In genomic region chr4:4636258-4636657, GRCm38 (mm10) we compare ENCODE assay signal across 24 mouse cellular contexts.
DNase-seq lines count a peak whose midpoint lies in the region; ATAC-seq lines count a peak whose summit lies in the region.
"Had no signal": no experiment of that assay in that cellular context is flagged by ENCODE, and none has a peak within 500 bp of the region (broad histone marks: within the 10 kb centered on the region; RNA-seq: fewer than 3 reads in every experiment).

No protein-coding gene starts in this region.

- no peak overlapping the region for H3K27ac ChIP-seq in hindbrain, embryonic 11.5 days (ENCODE audit: low read depth, low read length)
- no peak overlapping the region for H3K27ac ChIP-seq in hindbrain, embryonic 13.5 days
- no peak overlapping the region for H3K27ac ChIP-seq in embryonic facial prominence, embryonic 14.5 days (replicated peaks; ENCODE audit: low read depth, low read length)
- 0 out of 2 replicates have a peak overlapping the region, but pooled peaks have one; percentile 11 for H3K27ac ChIP-seq in limb, embryonic 13.5 days
- H3K27ac ChIP-seq: forebrain, embryonic 10.5 days; hindbrain, embryonic 10.5 days had no signal

- no peaks in the 10 kb centered on the region for H3K27me3 ChIP-seq in hindbrain, embryonic 11.5 days (ENCODE audit: control insufficient read depth, insufficient read depth, low read length)
- no peaks in the 10 kb centered on the region for H3K27me3 ChIP-seq in hindbrain, embryonic 13.5 days
- no peaks in the 10 kb centered on the region for H3K27me3 ChIP-seq in embryonic facial prominence, embryonic 14.5 days (replicated peaks; ENCODE audit: control insufficient read depth, insufficient read depth, low read length)
- H3K27me3 ChIP-seq in limb, embryonic 13.5 days, result no peaks in the 10 kb centered on the region
- H3K27me3 ChIP-seq: embryonic facial prominence, embryonic 13.5 days; heart, embryonic 12.5 days had no signal

- H3K9me3 ChIP-seq in hindbrain, embryonic 11.5 days (ENCODE audit: control insufficient read depth, low read length), result no peaks in the 10 kb centered on the region
- H3K9me3 ChIP-seq in hindbrain, embryonic 13.5 days, result no peaks in the 10 kb centered on the region
- H3K9me3 ChIP-seq in embryonic facial prominence, embryonic 14.5 days (ENCODE audit: control insufficient read depth, low read length), result no peaks in the 10 kb centered on the region
- H3K9me3 ChIP-seq in limb, embryonic 13.5 days, result no peaks in the 10 kb centered on the region
- H3K9me3 ChIP-seq: embryonic facial prominence, embryonic 13.5 days; forebrain, embryonic 10.5 days; G1E; heart, embryonic 12.5 days; hindbrain, embryonic 10.5 days had no signal

- no peak overlapping the region for H3K4me2 ChIP-seq in hindbrain, embryonic 11.5 days (replicated peaks; ENCODE audit: low read depth, low read length)
- H3K4me2 ChIP-seq in hindbrain, embryonic 13.5 days, result no peak overlapping the region
- H3K4me2 ChIP-seq in embryonic facial prominence, embryonic 14.5 days (ENCODE audit: low read depth, low read length), result no peak overlapping the region
- no peak overlapping the region for H3K4me2 ChIP-seq in limb, embryonic 13.5 days (replicated peaks)
- H3K4me2 ChIP-seq: embryonic facial prominence, embryonic 13.5 days; heart, embryonic 12.5 days had no signal

- DNase-seq in hindbrain, embryonic 11.5 days (ENCODE audit: low spot score), result no peak
- DNase-seq in ES-CJ7 (ENCODE audit: low read depth, low spot score), result peak; percentile 14
- peak; percentile 50 for DNase-seq in embryonic facial prominence, embryonic 14.5 days (ENCODE audit: low spot score)
- DNase-seq in lung, postnatal 4 days, result no peak
- DNase-seq in gastrocnemius, postnatal 25 days, result no peak
- DNase-seq in cerebellum, adult 11-12 months, result no peak
- DNase-seq: adrenal gland, postnatal 14 days; cerebellum, adult 18-20 months; cerebellum, adult 9-11 months; cerebellum, postnatal 36 days; gastrocnemius, postnatal 14 days; kidney, adult 11 months had no signal

- no peaks in the 10 kb centered on the region for H3K4me1 ChIP-seq in hindbrain, embryonic 11.5 days (replicated peaks; ENCODE audit: control insufficient read depth, insufficient read depth, low read length)
- peaks cover 6% of the 10 kb centered on the region; the same call in 1 of the 2 replicates for H3K4me1 ChIP-seq in hindbrain, embryonic 13.5 days (replicated peaks)
- 0 out of 2 replicates have a peak, but pooled peaks cover 8% of the 10 kb centered on the region for H3K4me1 ChIP-seq in embryonic facial prominence, embryonic 14.5 days (ENCODE audit: control insufficient read depth, insufficient read depth, low read length)
- H3K4me1 ChIP-seq in limb, embryonic 13.5 days, result peaks cover 26% of the 10 kb centered on the region
- H3K4me1 ChIP-seq: heart, embryonic 12.5 days had no signal

- H3K36me3 ChIP-seq in hindbrain, embryonic 11.5 days (ENCODE audit: control insufficient read depth, insufficient read depth, low read length), result no peaks in the 10 kb centered on the region
- H3K36me3 ChIP-seq in hindbrain, embryonic 13.5 days, result no peaks in the 10 kb centered on the region
- no peaks in the 10 kb centered on the region for H3K36me3 ChIP-seq in embryonic facial prominence, embryonic 14.5 days (ENCODE audit: control insufficient read depth, insufficient read depth, low read length)
- no peaks in the 10 kb centered on the region for H3K36me3 ChIP-seq in limb, embryonic 13.5 days
- H3K36me3 ChIP-seq: embryonic facial prominence, embryonic 13.5 days; forebrain, embryonic 10.5 days; G1E; heart, embryonic 12.5 days; hindbrain, embryonic 10.5 days had no signal

- 0 out of 2 replicates have a peak, but pooled peaks have one; percentile 14 for ATAC-seq in hindbrain, embryonic 11.5 days (ENCODE audit: low FRiP score)
- no peak for ATAC-seq in hindbrain, embryonic 13.5 days (ENCODE audit: low FRiP score)
- peak; percentile 47; the same call in 1 of the 2 replicates for ATAC-seq in embryonic facial prominence, embryonic 14.5 days (ENCODE audit: low read depth)
- peak; percentile 55; the same call in 1 of the 2 replicates for ATAC-seq in limb, embryonic 13.5 days (ENCODE audit: low FRiP score, low read depth)
- ATAC-seq: activated CD4-positive, CD25-positive, alpha-beta regulatory T cell, adult 4 months; forebrain, embryonic 14.5 days; hindbrain, embryonic 16.5 days; inflammation-experienced regulatory T-cells, adult 6 months had no signal

- H3K4me3 ChIP-seq in hindbrain, embryonic 11.5 days (ENCODE audit: low read depth, low read length), result no peak overlapping the region
- H3K4me3 ChIP-seq in hindbrain, embryonic 13.5 days, result no peak overlapping the region
- no peak overlapping the region for H3K4me3 ChIP-seq in embryonic facial prominence, embryonic 14.5 days (ENCODE audit: low read depth, low read length)
- no peak overlapping the region for H3K4me3 ChIP-seq in limb, embryonic 13.5 days
- H3K4me3 ChIP-seq: embryonic facial prominence, embryonic 13.5 days; erythroblast, embryonic 14.5 days; forebrain, embryonic 10.5 days; heart, embryonic 12.5 days; hindbrain, embryonic 10.5 days had no signal

- H3K9ac ChIP-seq in hindbrain, embryonic 11.5 days (ENCODE audit: low read depth, low read length), result no peak overlapping the region
- H3K9ac ChIP-seq in hindbrain, embryonic 13.5 days, result no peak overlapping the region
- no peak overlapping the region for H3K9ac ChIP-seq in embryonic facial prominence, embryonic 14.5 days (ENCODE audit: low read depth, low read length)
- no peak overlapping the region for H3K9ac ChIP-seq in limb, embryonic 13.5 days
- H3K9ac ChIP-seq: embryonic facial prominence, embryonic 13.5 days; heart, embryonic 12.5 days had no signal

Comparison
In these comparisons a context has a peak if more than half of its experiments do, and no peak if none do; other contexts are left out.
1. DNase-seq: peak in ES-CJ7 (single experiment) and embryonic facial prominence, embryonic 14.5 days (single experiment); none in hindbrain, embryonic 11.5 days (single experiment), lung, postnatal 4 days (0 of 2), gastrocnemius, postnatal 25 days (single experiment) and cerebellum, adult 11-12 months (single experiment).